Mouse (Mus musculus) urinary bladder, postnatal 36 days (tissue): ENCODE measurements around the gene Lrrfip1.

Experiments used
- DNase-seq, 2 experiments: peaks; one replicate each; pipeline ENCODE4 v3.0.0; 2022; ENCODE audit warnings: low spot score in 2 of 2, mixed read lengths in 1 of 2

The Lrrfip1 gene

GRCm38 (mm10) chr1:91128849-91129248 is 130.3 kb downstream of the Lrrfip1 start:
- DNase-seq: no peak

GRCm38 (mm10) chr1:91137036-91137435 is 138.5 kb downstream of the Lrrfip1 start:
- DNase-seq: no peak

- DNase-seq: no peak
Measured at GRCm38 (mm10) chr1:91144813-91145212, 146.3 kb downstream of the Lrrfip1 start, which contains the start of gene Rbm44. Gene Rbm44 (plus strand): TSS chr1:91145089.

- DNase-seq: no peak
Measured at GRCm38 (mm10) chr1:91151509-91151908, 153.0 kb downstream of the Lrrfip1 start.

- no peak for DNase-seq
Measured at GRCm38 (mm10) chr1:91166798-91167197, 168.3 kb downstream of the Lrrfip1 start.

- no peak for DNase-seq
Measured at GRCm38 (mm10) chr1:91169157-91169556, 170.6 kb downstream of the Lrrfip1 start.

- DNase-seq: no peak
Measured at GRCm38 (mm10) chr1:91174796-91175195, 176.3 kb downstream of the Lrrfip1 start.

- DNase-seq: no peak
Measured at GRCm38 (mm10) chr1:91176026-91176425, 177.5 kb downstream of the Lrrfip1 start.

GRCm38 (mm10) chr1:91176871-91177270 is 178.3 kb downstream of the Lrrfip1 start:
- no peak for DNase-seq
